Mouse (Mus musculus) stomach, postnatal 0 days (tissue): ENCODE measurements around the gene Rreb1. TPM values are rescaled to one million over a fixed set of nuclear protein-coding genes. Genes with fewer than 3 reads are reported as not detected.
A peak's percentile ranks its signal among the peaks of the same experiment; 100 is the strongest.

ENCODE experiments used
- ATAC-seq: fragments of 200-750 bp; cut with Nextera tagmentation; 2 replicates; pipeline ENCODE4 v1.8.0; 2017; ENCODE audit not compliant: low FRiP score, low TSS enrichment
- DNase-seq: peaks from one replicate; pipeline ENCODE4 v3.0.0-alpha.2; 2016; ENCODE audit warnings: low spot score
- H3K27ac ChIP-seq: fragments of 300-500 bp; sonication (generic); replicated peaks from 2 replicates; pipeline ENCODE4 v1.5.1; 2014; ENCODE audit warnings: mild to moderate bottlenecking, control low read depth
- H3K27me3 ChIP-seq: fragments of 300-500 bp; sonication (generic); 2 replicates; pipeline ENCODE4 v1.6.1; 2014; ENCODE audit warnings: low read length; ENCODE audit not compliant: control insufficient read depth, insufficient read depth
- H3K36me3 ChIP-seq: fragments of 300-500 bp; sonication (generic); 2 replicates; pipeline ENCODE4 v1.6.1; 2014; ENCODE audit warnings: low read length, mixed read lengths; ENCODE audit not compliant: control insufficient read depth, insufficient read depth
- H3K4me1 ChIP-seq: fragments of 300-500 bp; sonication (generic); replicated peaks from 2 replicates; pipeline ENCODE4 v1.6.1; 2014; ENCODE audit warnings: antibody characterized with exemption; ENCODE audit not compliant: control insufficient read depth, insufficient read depth
- H3K4me2 ChIP-seq: fragments of 300-500 bp; sonication (generic); replicated peaks from 2 replicates; pipeline ENCODE4 v1.6.1; 2014; ENCODE audit warnings: low read depth, mild to moderate bottlenecking, control low read depth, moderate library complexity
- H3K4me3 ChIP-seq: fragments of 300-500 bp; sonication (generic); 2 replicates; pipeline ENCODE4 v1.5.1; 2014; ENCODE audit warnings: low read depth, low read length, control low read depth
- H3K9ac ChIP-seq: fragments of 300-500 bp; sonication (generic); 2 replicates; pipeline ENCODE4 v1.6.1; 2014; ENCODE audit warnings: mild to moderate bottlenecking, low read length, control low read depth, mixed read lengths
- H3K9me3 ChIP-seq: fragments of 300-500 bp; sonication (generic); 2 replicates; pipeline ENCODE4 v1.6.1; 2016; ENCODE audit warnings: low read length; ENCODE audit not compliant: control insufficient read depth
- CTCF ChIP-seq: IDR thresholded peaks from 2 replicates; pipeline ENCODE4 v1.5.1; 2016; ENCODE audit warnings: antibody characterized with exemption, low read depth, mild to moderate bottlenecking, moderate library complexity
- EP300 ChIP-seq: optimal IDR thresholded peaks from 2 replicates; pipeline ENCODE3; 2016; ENCODE audit warnings: antibody characterized with exemption
- WGBS: fragments of 180-500 bp; shearing (Covaris S2); extraction: QIAGEN DNeasy Blood & Tissue Kit; methylation state at CpG from one replicate; pipeline ENCODE4 v1.1.7; 2014; 5-methylcytosine and 5-hydroxymethylcytosine counted together
- polyA plus RNA-seq: library from polyadenylated mRNA; unstranded; fragments of >200 nt; fragmentation: Nextera tagmentation; extraction: Ambion mirVana; gene quantifications from 2 replicates; pipeline ENCODE4 v1.2.1, GENCODE M21; 2015

Gene Rreb1
- polyA plus RNA-seq, 1 experiment from 2014 or later, result 6.0 TPM

DNA sequence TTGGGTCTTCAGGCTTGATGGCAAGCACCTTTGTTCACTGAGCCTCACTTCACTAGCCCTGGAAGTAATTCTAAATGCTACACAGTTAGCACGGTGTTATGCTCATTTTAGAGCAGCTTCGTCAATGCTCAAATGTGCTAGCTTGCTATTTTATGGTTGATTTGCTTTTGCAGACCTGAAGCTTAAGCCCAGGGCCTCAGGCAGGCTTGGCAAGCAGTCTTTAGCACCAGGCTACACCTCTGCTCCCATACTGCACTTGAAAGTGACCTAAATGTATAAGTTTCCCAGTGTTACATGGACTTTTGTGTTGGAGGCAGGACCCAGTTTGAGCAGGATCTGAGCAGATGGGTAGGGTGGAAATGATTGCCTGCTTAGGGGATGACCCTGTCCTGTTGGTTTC lies 97.7 kb downstream of the Rreb1 start:
- 83% methylated on average over 2 of the region's 2 CpGs for WGBS
- Histone ChIP-seq H3K4me3 (no peak overlapping the region), H3K27me3 (no peaks in the 10 kb centered on the region), H3K27ac (no peak overlapping the region), H3K9me3 (no peaks in the 10 kb centered on the region), H3K9ac (no peak overlapping the region), H3K4me2 (no peak overlapping the region), H3K4me1 (peaks cover 11% of the 10 kb centered on the region; the same call in 1 of the 2 replicates), H3K36me3 (no peaks in the 10 kb centered on the region)
- no peak for ATAC-seq
- DNase-seq, result no peak
- no peak for TF ChIP-seq CTCF
- no peak for TF ChIP-seq EP300

- H3K4me1 ChIP-seq, result peaks cover 11% of the 10 kb centered on the region; the same call in 1 of the 2 replicates
- H3K4me2 ChIP-seq, result no peak overlapping the region
- H3K27me3 ChIP-seq, result no peaks in the 10 kb centered on the region
- WGBS, result 59% methylated on average over 5 of the region's 5 CpGs
- TF ChIP-seq EP300, result no peak
- no peak for TF ChIP-seq CTCF
- DNase-seq, result no peak
- H3K4me3 ChIP-seq, result no peak overlapping the region
- no peak overlapping the region for H3K27ac ChIP-seq
- no peak overlapping the region for H3K9ac ChIP-seq
- H3K36me3 ChIP-seq, result no peaks in the 10 kb centered on the region
- no peaks in the 10 kb centered on the region for H3K9me3 ChIP-seq
- no peak for ATAC-seq
These were observed 98.2 kb downstream of the Rreb1 start for GRCm38 (mm10) chr13:37876366-37876765.

- Histone ChIP-seq H3K27me3 (no peaks in the 10 kb centered on the region), H3K4me3 (no peak overlapping the region), H3K4me2 (no peak overlapping the region), H3K4me1 (peaks cover 14% of the 10 kb centered on the region), H3K9ac (no peak overlapping the region), H3K36me3 (no peaks in the 10 kb centered on the region), H3K27ac (no peak overlapping the region), H3K9me3 (no peaks in the 10 kb centered on the region)
- 61% methylated on average over 4 of the region's 4 CpGs for WGBS
- TF ChIP-seq CTCF (no peak), EP300 (no peak)
- ATAC-seq (no peak), DNase-seq (no peak)
These were observed 98.6 kb downstream of the Rreb1 start for GRCm38 (mm10) chr13:37876836-37877235.

GRCm38 (mm10) chr13:37877241-37877640 lies 99.0 kb downstream of the Rreb1 start:
- no peak overlapping the region for H3K27ac ChIP-seq
- no peaks in the 10 kb centered on the region for H3K36me3 ChIP-seq
- H3K4me1 ChIP-seq, result peaks cover 17% of the 10 kb centered on the region
- TF ChIP-seq CTCF (no peak), EP300 (no peak)
- no peak for DNase-seq
- no peak overlapping the region for H3K9ac ChIP-seq
- no peaks in the 10 kb centered on the region for H3K9me3 ChIP-seq
- H3K4me2 ChIP-seq, result no peak overlapping the region
- no peaks in the 10 kb centered on the region for H3K27me3 ChIP-seq
- 69% methylated on average over 3 of the region's 3 CpGs for WGBS
- no peak for ATAC-seq
- H3K4me3 ChIP-seq, result no peak overlapping the region

DNA sequence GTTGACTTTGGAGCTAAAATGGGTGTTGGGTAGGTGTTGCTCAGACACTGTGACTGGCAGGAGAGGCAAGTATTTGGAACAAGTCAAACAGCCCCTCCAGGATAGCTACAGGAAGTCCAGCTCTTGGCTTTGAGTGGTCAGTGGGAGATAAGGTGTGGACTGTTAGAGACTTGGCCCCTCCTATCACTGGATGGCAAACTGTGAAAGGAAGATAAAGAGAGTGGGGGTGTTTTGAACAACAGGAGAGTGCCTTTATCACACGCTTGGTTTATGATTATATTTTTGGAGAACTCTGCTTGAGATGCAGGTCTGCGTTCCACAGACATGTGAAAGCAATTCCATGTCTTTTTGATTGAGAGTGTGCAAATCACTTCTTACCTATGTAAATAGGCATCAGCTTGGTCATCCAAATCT lies 100.7 kb downstream of the Rreb1 start:
- H3K4me2 ChIP-seq, result no peak overlapping the region
- ATAC-seq (no peak), DNase-seq (no peak)
- 57% methylated on average over 2 of the region's 2 CpGs for WGBS
- H3K27ac ChIP-seq, result peak overlapping the region; percentile 63
- no peaks in the 10 kb centered on the region for H3K27me3 ChIP-seq
- H3K4me3 ChIP-seq, result no peak overlapping the region
- H3K4me1 ChIP-seq, result peaks cover 18% of the 10 kb centered on the region
- H3K9me3 ChIP-seq, result no peaks in the 10 kb centered on the region
- H3K36me3 ChIP-seq, result no peaks in the 10 kb centered on the region
- TF ChIP-seq CTCF, result no peak
- TF ChIP-seq EP300, result no peak
- H3K9ac ChIP-seq, result no peak overlapping the region

DNA sequence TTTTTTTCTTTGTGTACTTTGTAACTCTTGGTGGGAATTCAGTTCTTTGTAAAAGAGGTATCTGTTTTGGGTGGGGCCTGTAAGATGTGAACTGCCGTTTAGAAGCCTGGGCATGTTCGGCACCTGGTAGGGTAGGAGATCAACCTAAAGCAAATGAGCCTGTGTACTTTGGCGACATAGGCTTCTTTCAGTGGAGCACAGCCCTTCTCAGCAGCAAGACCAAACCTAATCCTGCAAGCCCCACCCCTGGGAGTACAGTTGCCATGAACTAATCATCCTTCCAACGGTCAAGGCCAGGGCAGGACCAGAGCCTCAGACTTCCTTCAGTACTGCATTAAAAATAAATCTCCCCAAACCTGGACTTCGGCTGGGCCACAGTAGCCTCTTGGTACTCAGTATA lies 101.4 kb downstream of the Rreb1 start:
- TF ChIP-seq EP300, result no peak
- TF ChIP-seq CTCF, result no peak
- Histone ChIP-seq H3K4me3 (no peak overlapping the region), H3K36me3 (no peaks in the 10 kb centered on the region), H3K9ac (no peak overlapping the region), H3K27me3 (no peaks in the 10 kb centered on the region), H3K4me1 (peaks cover 18% of the 10 kb centered on the region), H3K9me3 (no peaks in the 10 kb centered on the region), H3K27ac (peak overlapping the region; percentile 61), H3K4me2 (no peak overlapping the region)
- 25% methylated on average over 5 of the region's 5 CpGs for WGBS
- ATAC-seq (0 out of 2 replicates have a peak, but pooled peaks have one; percentile 30), DNase-seq (no peak)
